Mouse (Mus musculus): ENCODE data around the gene Smyd3.

The Smyd3 gene

GRCm38 (mm10) chr1:179458987-179459368 is 58.9 kb downstream of the Smyd3 start:
- DNase-seq (ENCODE audit: low spot score) = no peak

- DNase-seq (ENCODE audit: low spot score) = no peak
These were observed 59.4 kb downstream of the Smyd3 start for GRCm38 (mm10) chr1:179458236-179458986.

- no peak for DNase-seq (ENCODE audit: low spot score)
These were observed 63.2 kb downstream of the Smyd3 start for GRCm38 (mm10) chr1:179454600-179454999.

GRCm38 (mm10) chr1:179451211-179451610 is 66.6 kb downstream of the Smyd3 start:
- no peak for DNase-seq (ENCODE audit: low spot score)

- DNase-seq (ENCODE audit: low spot score) = no peak
These were observed 71.0 kb downstream of the Smyd3 start for GRCm38 (mm10) chr1:179446845-179447212.

GRCm38 (mm10) chr1:179446127-179446844 is 71.6 kb downstream of the Smyd3 start:
- DNase-seq (ENCODE audit: low spot score) = no peak

- DNase-seq (ENCODE audit: low spot score) = no peak
These were observed 74.0 kb downstream of the Smyd3 start for GRCm38 (mm10) chr1:179443835-179444234.

- no peak for DNase-seq (ENCODE audit: low spot score)
These were observed 74.4 kb downstream of the Smyd3 start for GRCm38 (mm10) chr1:179443423-179443822.

GRCm38 (mm10) chr1:179436596-179436995 is 81.2 kb downstream of the Smyd3 start:
- no peak for DNase-seq (ENCODE audit: low spot score)

- no peak for DNase-seq (ENCODE audit: low spot score)
These were observed 83.2 kb downstream of the Smyd3 start for GRCm38 (mm10) chr1:179434443-179435260.

- no peak for DNase-seq (ENCODE audit: low spot score)
These were observed 84.0 kb downstream of the Smyd3 start for GRCm38 (mm10) chr1:179433828-179434227.

GRCm38 (mm10) chr1:179433355-179433754 is 84.5 kb downstream of the Smyd3 start:
- DNase-seq (ENCODE audit: low spot score) = no peak

- DNase-seq (ENCODE audit: low spot score) = no peak
These were observed 87.8 kb downstream of the Smyd3 start for GRCm38 (mm10) chr1:179430077-179430476.

GRCm38 (mm10) chr1:179424879-179425472 is 92.9 kb downstream of the Smyd3 start:
- no peak for DNase-seq (ENCODE audit: low spot score)

GRCm38 (mm10) chr1:179419091-179419490 is 98.8 kb downstream of the Smyd3 start:
- no peak for DNase-seq (ENCODE audit: low spot score)

GRCm38 (mm10) chr1:179408086-179408485 is 109.8 kb downstream of the Smyd3 start:
- no peak for DNase-seq (ENCODE audit: low spot score)

GRCm38 (mm10) chr1:179400835-179401234 is 117.0 kb downstream of the Smyd3 start:
- DNase-seq (ENCODE audit: low spot score) = no peak

- DNase-seq (ENCODE audit: low spot score) = no peak
These were observed 119.2 kb downstream of the Smyd3 start for GRCm38 (mm10) chr1:179398639-179399038.

- DNase-seq (ENCODE audit: low spot score) = no peak
These were observed 131.4 kb downstream of the Smyd3 start for GRCm38 (mm10) chr1:179386237-179386975.

- DNase-seq (ENCODE audit: low spot score) = no peak
These were observed 132.2 kb downstream of the Smyd3 start for GRCm38 (mm10) chr1:179385691-179386090.

GRCm38 (mm10) chr1:179384296-179384695 is 133.5 kb downstream of the Smyd3 start:
- DNase-seq (ENCODE audit: low spot score) = no peak

- DNase-seq (ENCODE audit: low spot score) = no peak
These were observed 139.7 kb downstream of the Smyd3 start for GRCm38 (mm10) chr1:179378102-179378501.
